Mouse (Mus musculus) embryonic fibroblast, embryonic 13.5 days (primary cell): ENCODE data around the gene Pced1b.

Experiments used
- CTCF ChIP-seq: IDR thresholded peaks from 2 replicates; pipeline ENCODE4 v1.5.1; 2011; ENCODE audit warnings: mild to moderate bottlenecking, control low read depth, low read length, moderate library complexity, borderline replicate concordance; ENCODE audit not compliant: insufficient read depth
- POLR2A ChIP-seq: IDR thresholded peaks from 2 replicates; pipeline ENCODE4 v1.6.1; 2011; ENCODE audit warnings: low read depth, mild to moderate bottlenecking, control low read depth, low read length, moderate library complexity

- TF ChIP-seq CTCF (no peak), POLR2A (no peak)
Measured at GRCm38 (mm10) chr15:97374085-97374844, 127.4 kb downstream of the Pced1b start.
